Mouse (Mus musculus) naive thymus-derived CD4-positive, alpha-beta T cell, adult 2 months (primary cell): ENCODE measurements at regions not wholly inside any gene's neighbourhood (a gene's known extent, or its start where the extent isn't known, plus 50 kb on each side); places are given as distances from the start of the nearest gene placed in this dataset.

Experiments used
- DNase-seq: peaks from one replicate; pipeline ENCODE4 v3.0.0-alpha.2; 2011; ENCODE audit warnings: low read depth

GRCm38 (mm10) chr13:106738011-106738410 lies 198.7 kb downstream of the Ipo11 start:
- DNase-seq: no peak

- no peak for DNase-seq
These were observed 202.4 kb downstream of the Ipo11 start for GRCm38 (mm10) chr13:106734323-106734722.

GRCm38 (mm10) chr13:106732906-106733305 lies 203.9 kb downstream of the Ipo11 start:
- DNase-seq: no peak

GRCm38 (mm10) chr13:106723315-106723714 lies 213.4 kb downstream of the Ipo11 start:
- DNase-seq: no peak

GRCm38 (mm10) chr13:106721167-106721566 lies 215.6 kb downstream of the Ipo11 start:
- no peak for DNase-seq

- DNase-seq: peak; percentile 43
These were observed 221.0 kb downstream of the Ipo11 start for GRCm38 (mm10) chr13:106715771-106716170.

- no peak for DNase-seq
These were observed 221.5 kb downstream of the Ipo11 start for GRCm38 (mm10) chr13:106715234-106715633.

- no peak for DNase-seq
These were observed 226.2 kb downstream of the Ipo11 start for GRCm38 (mm10) chr13:106710580-106710979.

- DNase-seq: no peak
These were observed 236.4 kb downstream of the Ipo11 start for GRCm38 (mm10) chr13:106700376-106700775.

GRCm38 (mm10) chr13:106699957-106700356 lies 236.8 kb downstream of the Ipo11 start:
- no peak for DNase-seq

- DNase-seq: peak; percentile 2
These were observed 244.8 kb downstream of the Ipo11 start for GRCm38 (mm10) chr13:106691787-106692571.

- DNase-seq: no peak
These were observed 246.6 kb downstream of the Ipo11 start for GRCm38 (mm10) chr13:106690125-106690524.

- DNase-seq: no peak
These were observed 247.1 kb downstream of the Ipo11 start for GRCm38 (mm10) chr13:106689618-106690017.

GRCm38 (mm10) chr13:106689051-106689450 lies 247.7 kb downstream of the Ipo11 start:
- no peak for DNase-seq

GRCm38 (mm10) chr13:106669665-106670064 lies 267.1 kb downstream of the Ipo11 start:
- DNase-seq: no peak

GRCm38 (mm10) chr13:106662195-106662594 lies 274.6 kb downstream of the Ipo11 start:
- DNase-seq: no peak

GRCm38 (mm10) chr13:106649363-106649762 lies 287.4 kb downstream of the Ipo11 start:
- no peak for DNase-seq

GRCm38 (mm10) chr13:106643302-106643975 lies 293.3 kb downstream of the Ipo11 start:
- DNase-seq: no peak

GRCm38 (mm10) chr13:106638706-106639385 lies 297.9 kb downstream of the Ipo11 start:
- DNase-seq: no peak

GRCm38 (mm10) chr13:106591729-106592128 lies 345.0 kb downstream of the Ipo11 start:
- DNase-seq: no peak

GRCm38 (mm10) chr13:106567658-106568359 lies 368.9 kb downstream of the Ipo11 start:
- DNase-seq: no peak

- DNase-seq: no peak
These were observed 374.2 kb downstream of the Ipo11 start for GRCm38 (mm10) chr13:106562588-106562987.
